Mouse (Mus musculus) megakaryocyte-erythroid progenitor cell, adult 5-6 weeks (primary cell): Measurements from ENCODE around the gene Tk2. TPM values are rescaled to one million over a fixed set of nuclear protein-coding genes. Genes with fewer than 3 reads are reported as not detected.
A peak's percentile ranks its signal among the peaks of the same experiment; 100 is the strongest.

Experiments used
- ATAC-seq: replicated peaks from 2 replicates; pipeline ENCODE4 v1.8.0; 2016; ENCODE audit warnings: mild to moderate bottlenecking, inconsistent platforms; ENCODE audit not compliant: severe bottlenecking, poor library complexity, low FRiP score, low TSS enrichment
- total RNA-seq, 2 experiments: library from RNA; stranded (forward) in 1 of 2; stranded (reverse) in 1 of 2; fragments of 200-1000, 215-1000 nt in 1 of 2; fragments of >200 nt in 1 of 2; fragmentation: Nextera tagmentation in 1 of 2; gene quantifications; 2 replicates each; pipeline ENCODE4 v1.2.3; 2014 to 2017

The Tk2 gene
- total RNA-seq, 2 experiments from 2014 or later, result 12.4 to 30.7 TPM

DNA sequence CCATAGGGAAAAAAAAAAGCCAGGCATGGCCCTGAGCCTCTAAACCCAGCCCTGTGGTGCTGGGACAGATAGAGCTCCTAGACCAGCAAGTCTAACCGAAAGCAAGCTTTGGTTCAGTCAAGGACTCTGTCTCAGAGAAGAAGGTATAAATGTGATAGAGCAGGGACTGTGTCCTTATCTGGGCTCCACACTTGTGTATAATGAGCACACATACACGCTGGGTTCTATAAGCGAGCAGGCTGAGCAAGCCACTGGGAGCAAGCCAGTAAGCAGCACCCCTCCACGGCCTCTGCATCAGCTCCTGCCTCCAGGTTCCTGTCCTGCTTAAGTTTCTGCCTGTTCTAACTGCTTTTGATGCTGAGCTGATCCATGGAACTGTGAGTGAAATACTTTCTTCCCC is 16.3 kb downstream of the Tk2 start:
- peak; percentile 36; the same call in 1 of the 2 replicates for ATAC-seq

DNA sequence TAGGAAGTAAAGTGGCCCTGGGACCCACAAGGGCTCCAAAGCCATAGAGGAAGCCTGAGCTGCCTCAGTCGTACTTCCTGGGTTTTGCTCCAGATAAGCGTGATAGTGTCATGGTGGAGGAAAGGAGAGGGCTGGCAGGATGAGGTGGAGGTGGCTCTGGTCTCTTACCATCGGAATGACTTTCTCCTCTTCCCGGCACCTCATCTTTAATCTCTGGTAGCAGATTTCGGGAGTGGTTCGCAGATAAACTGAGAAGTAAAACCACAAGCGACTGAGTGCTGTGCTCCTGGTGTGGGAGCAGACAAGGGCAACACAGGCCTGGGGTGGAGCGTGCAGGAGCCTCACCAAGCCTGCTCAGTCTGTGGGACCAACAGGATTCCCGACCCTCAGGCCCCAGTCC is 18.0 kb downstream of the Tk2 start:
- peak; percentile 81 for ATAC-seq

DNA sequence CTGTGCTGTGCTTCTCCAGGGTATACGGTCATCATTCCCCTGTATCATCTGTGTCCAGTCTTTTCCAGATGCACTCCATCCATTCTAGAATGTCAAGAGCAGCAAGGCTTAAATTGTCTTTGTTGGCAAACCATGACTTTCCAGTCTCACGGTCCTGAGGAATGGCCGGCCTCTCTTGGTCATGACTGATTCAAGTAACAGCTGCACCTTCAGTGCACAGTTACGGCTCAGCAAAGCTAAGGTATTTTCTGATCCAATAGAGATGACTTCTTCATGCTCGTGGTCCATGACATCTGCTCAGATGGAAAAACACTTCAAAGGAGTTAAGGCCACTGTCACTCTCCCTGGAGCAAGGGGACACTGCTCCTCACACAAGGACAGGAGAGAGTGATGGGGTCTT is 21.3 kb downstream of the Tk2 start:
- no peak for ATAC-seq

DNA sequence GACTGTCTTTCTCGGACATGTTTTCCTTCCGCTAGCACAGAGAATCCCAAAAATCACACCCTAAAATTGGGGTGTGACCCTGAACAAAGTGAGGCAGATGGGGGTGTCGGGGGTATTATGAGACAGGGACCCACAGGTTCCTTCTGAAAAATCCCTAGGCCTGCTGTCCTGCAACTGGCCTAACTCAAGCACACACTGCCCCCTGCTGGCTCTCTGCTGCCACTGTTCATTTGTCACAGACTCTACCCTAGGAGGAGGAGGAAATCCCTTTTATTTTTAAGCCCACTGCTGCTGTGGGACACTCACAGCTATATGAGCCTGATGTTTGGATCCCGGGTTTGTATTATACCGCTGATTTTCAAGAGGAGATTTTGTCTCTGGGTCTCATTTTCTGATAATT is 28.6 kb downstream of the Tk2 start:
- peak; percentile 74 for ATAC-seq

DNA sequence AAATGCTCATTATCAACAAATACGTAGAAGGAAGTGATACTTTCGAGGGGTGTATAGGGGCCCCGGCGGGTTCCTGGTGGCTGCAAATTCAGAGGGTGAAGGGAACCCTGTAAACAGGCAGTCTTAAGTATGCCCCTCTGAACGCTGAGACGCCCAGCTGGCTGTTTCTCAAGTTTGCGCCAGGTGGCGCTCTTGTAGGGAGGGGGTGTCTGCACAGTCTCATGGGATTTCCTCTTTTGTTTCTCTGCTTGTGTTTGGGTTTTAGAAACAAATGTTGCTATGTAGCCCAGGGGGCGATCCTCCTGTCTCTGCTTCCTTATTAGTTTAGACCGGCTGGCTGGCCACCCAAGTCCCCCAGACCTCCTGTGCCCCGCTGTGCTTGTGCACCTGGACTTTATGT is 29.3 kb downstream of the Tk2 start:
- ATAC-seq, result peak; percentile 87

DNA sequence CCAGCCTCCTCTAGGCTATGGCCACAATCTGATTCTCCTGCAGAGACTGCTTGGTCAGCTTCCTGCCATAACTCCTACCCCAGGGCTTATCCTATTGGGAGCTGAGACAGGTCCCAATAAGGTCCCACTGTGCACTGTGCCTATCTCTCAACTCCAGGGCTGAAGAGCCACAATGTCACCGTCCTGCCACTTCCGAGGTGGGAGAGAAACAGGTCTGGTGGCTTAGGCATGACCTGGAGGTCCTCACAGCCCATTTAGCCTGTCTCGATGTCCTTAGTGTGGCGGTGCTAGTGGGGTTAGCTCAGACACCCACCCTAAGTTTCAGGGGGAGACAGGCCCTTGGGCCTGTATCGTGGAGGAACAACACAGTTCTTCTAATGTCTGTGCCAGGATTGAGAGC is 30.8 kb downstream of the Tk2 start:
- no peak for ATAC-seq

DNA sequence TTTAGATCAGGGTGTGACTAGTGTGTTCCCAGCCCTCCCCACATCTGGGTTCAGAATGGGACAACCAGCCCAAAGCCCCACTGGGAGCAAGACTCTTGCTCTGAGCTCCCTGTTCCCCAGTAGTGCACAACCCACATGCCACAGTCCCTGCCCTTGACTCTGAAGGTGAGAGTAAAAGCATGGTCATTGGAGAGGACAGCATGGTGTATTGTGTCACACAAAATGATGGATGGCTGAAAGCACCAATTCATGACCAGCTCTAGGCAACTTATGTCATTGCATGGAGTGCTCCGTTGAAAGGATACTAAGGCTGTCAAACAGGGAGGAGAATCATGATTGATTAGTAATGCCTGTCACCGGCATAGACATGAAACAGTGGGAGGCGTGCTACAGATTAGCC is 43.1 kb downstream of the Tk2 start:
- ATAC-seq, result no peak

DNA sequence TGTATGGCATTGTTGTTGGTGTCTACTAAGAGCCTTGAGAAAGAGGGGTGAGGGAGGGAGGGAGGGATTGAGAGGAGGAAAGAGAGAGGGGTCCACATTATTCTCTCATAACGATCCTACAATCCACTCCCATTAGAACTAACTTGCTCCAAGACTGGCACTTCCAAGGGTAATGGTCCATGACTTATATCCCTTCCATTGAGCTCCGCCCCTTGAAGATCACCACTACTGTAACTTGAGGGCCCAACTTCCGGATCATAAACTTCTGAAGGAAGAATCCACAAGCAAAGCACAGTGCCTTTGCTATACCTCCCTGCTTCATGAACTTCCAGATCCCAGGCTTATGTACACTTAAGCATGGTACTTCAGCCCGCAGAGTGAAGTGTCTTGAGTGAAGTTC is 46.0 kb downstream of the Tk2 start:
- ATAC-seq, result no peak

DNA sequence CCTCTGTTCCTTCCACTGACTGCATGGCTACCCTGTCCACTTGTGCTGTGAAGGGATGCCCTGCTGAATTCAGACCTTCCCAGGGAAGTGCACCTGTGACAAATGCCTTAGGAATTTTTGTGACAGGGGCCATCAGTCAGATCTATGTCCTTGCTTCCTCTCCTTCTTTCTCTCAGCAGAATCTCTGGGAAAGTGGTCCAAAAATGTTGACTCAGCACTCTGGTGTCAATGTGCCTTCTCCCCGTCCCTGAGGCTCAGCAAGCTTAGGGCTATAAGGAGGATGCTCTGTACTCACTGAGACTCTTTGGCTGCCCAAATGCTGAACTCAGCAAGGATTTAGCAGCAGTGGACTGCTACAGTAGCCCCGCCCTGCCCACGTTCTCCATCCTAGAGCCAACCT is 46.7 kb downstream of the Tk2 start:
- ATAC-seq, result no peak

DNA sequence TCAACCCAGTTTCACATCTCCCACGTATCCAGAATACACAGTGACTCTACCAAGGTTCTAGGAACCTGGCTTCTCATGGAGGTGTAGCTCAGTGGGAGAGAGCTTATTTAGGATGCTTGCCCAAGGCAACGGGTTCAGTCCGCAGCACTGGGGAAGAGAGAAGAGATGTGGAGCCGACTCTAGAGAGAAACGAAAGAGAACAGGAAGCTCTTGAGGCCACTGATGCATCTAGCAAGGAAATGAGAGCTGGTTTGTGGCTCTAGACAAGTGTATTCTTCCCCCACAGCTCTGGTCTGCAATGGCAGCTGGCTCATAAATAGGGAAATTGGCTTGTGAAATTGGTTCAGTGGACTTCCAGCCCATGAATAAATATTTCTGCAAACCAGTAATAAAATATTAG is 48.6 kb downstream of the Tk2 start:
- no peak for ATAC-seq

DNA sequence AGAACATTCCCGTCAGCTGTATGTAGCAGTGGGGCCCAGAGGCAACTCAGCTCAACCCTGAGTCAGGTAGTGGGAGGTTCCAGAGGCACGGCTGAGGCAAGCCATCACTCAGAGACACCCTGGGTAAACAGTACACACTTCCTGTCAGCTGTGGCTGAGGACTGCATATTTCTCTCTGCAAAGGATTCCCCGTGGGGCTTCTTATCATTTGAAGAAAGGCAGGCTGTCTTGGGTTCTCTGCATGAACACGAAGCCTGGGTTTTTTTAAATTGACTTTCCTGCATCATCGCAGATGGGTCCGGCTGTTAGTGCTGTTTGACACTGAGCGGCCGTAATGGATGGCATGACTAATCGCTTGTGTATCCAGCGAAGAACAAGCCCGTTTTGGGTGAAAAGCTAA is 56.9 kb downstream of the Tk2 start:
- ATAC-seq, result no peak

DNA sequence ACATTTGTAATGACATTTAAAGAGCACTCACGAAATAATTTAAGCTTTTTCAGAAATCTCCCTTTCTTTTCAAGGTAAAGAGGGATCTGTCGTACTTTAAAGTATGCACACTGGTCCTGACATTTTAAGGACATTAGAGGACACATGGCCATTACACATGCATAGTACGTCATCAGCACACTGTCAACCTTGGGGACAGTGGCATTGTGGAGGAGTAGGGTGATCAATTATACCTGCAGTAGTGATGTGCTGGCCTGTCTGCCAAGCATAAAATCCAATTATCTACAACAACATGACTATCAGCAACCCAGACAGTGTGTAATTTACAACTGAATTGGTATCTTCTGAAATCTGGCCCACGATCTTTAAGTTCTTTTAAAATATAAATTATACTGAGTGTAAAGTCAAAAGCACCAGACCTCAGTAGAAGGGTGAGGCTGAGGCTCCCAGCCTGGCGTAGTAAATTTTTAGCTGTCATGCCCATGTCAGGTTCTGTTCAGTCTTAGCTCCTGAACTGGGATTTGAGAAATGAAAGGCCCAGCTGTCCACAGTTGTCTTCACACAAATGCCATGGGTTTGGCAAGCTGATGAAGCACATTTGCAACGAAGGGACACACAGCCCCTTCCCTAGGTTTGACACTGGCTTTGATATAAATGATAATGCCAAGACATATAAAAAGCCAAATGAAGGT is 57.4 kb downstream of the Tk2 start:
- no peak for ATAC-seq

DNA sequence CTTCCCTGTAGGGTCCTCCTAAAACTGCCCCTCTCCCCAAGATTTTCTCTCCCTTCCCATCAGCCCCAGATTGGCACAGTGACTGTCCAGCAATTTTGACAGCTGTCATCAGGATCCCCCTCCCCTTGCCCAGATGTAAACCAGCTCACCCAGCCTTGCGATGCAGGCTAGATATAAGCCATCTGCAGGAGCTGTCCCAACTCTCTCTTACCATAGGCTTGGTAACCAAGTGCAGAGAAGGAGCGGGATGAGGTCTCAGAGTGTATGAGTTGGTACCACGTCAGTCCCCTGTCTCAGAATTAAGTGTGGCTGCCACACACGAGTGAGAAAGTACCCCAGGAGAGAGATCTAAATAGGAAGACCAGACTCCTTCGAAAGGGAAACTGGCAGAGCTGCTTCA is 59.9 kb downstream of the Tk2 start:
- no peak for ATAC-seq

DNA sequence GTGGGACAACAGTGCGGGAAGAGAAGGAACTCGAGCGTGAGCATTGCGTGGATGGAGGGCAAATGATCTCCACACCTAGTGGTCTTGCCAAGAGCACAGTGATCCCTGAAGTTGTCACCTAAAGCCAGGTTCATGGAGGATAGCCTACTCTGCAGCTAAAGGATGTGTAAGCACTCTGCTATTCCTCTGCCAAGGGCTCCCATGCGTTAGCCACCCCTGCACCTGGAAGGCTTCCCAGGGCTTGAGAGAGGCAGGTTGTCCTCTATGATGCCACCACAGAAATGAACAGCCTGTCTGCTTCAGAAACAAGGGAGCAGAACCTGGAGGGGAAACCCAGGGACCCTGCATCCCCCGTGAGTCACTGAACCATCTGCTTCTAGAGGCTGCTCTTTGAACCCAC is 60.7 kb downstream of the Tk2 start:
- no peak for ATAC-seq

DNA sequence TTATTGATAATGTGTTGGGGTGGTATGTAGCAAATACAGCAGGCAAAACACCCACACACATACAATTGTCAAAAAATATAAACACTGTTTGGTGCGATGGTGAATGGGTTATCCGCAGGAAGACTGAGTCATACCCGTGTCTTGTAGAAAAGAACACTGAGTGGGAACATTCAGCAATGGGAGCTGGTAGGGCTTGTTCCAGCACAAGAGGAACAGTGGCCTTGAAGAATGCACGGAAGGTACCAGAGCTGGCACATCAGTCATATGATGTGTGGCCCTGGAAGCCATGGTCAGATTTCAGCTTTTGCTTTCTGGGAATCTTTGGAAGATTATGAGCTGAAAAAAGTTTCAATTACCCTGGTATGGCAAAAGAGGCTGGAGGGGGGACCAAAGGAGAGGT is 61.5 kb downstream of the Tk2 start:
- ATAC-seq, result no peak

DNA sequence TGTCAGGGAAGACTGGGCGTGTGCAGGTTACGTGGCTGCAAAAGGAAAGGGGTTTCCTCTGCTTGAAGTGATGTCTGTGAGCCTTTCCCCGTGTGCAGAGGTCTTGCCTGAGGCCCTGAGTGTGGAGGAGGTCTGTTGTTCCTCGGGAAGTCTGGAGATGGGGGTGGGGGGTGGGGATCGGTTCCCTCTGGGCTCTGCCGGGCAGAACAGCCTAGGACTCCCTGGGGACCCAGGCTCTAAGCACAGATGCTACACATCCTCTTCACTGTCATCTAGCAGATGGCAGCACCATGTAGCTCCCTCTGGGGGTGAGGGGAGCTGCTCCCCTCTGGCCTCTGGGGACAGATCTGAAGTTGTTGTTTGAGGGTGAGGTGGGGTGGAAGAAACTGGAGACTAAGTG is 63.5 kb downstream of the Tk2 start:
- ATAC-seq, result no peak

DNA sequence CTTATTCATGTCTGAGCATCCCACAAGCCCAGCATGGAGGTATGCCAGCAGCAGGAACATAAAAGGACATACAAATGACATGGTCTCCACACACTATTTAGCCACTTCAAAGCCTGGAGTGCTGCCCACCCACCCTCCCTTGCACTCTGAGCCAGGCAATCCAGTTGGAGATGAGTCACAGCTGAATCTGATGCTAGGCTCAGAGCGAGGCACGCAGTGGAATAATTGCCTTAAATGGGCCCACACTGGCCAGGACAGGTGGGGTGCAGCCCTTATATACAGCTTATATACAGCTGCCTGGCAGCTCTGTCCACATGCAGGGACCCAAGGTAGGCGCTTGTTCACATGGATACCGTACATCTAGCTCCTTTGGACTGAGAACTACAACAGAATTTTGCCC is 71.3 kb downstream of the Tk2 start:
- no peak for ATAC-seq

Other genes with a start within 250 kb of the Tk2 start
- gene Cdh5, start 146.9 kb downstream of the Tk2 start, total RNA-seq (2014; fragmentation: Nextera tagmentation), result not detected in 2 replicates
- not detected in 2 replicates for gene Cdh5, start 146.9 kb downstream of the Tk2 start, total RNA-seq (2017)
- gene Bean1, start 78.1 kb downstream of the Tk2 start, total RNA-seq (2014; fragmentation: Nextera tagmentation), result not detected in 2 replicates
- not detected in 2 replicates for gene Bean1, start 78.1 kb downstream of the Tk2 start, total RNA-seq (2017)
- 37.3 and 45.8 TPM in 2 replicates for gene Cklf, start 2.3 kb upstream of the Tk2 start, total RNA-seq (2014; fragmentation: Nextera tagmentation)
- gene Cklf, start 2.3 kb upstream of the Tk2 start, total RNA-seq (2017), result 7.6 and 14.6 TPM in 2 replicates
- gene Cmtm2a, start 44.6 kb upstream of the Tk2 start, total RNA-seq (2014; fragmentation: Nextera tagmentation), result not detected in 2 replicates
- not detected in 2 replicates for gene Cmtm2a, start 44.6 kb upstream of the Tk2 start, total RNA-seq (2017)
- not detected in 2 replicates for gene Gm45711, start 61.5 kb upstream of the Tk2 start, total RNA-seq (2014; fragmentation: Nextera tagmentation)
- gene Gm45711, start 61.5 kb upstream of the Tk2 start, total RNA-seq (2017), result not detected in 2 replicates
- gene Cmtm1, start 61.6 kb upstream of the Tk2 start, total RNA-seq (2014; fragmentation: Nextera tagmentation), result not detected in 2 replicates
- not detected in 2 replicates for gene Cmtm1, start 61.6 kb upstream of the Tk2 start, total RNA-seq (2017)
- not detected in 2 replicates for gene Gm11020, start 73.0 kb upstream of the Tk2 start, total RNA-seq (2014; fragmentation: Nextera tagmentation)
- gene Gm11020, start 73.0 kb upstream of the Tk2 start, total RNA-seq (2017), result not detected in 2 replicates
- gene Cmtm2b, start 73.7 kb upstream of the Tk2 start, total RNA-seq (2014; fragmentation: Nextera tagmentation), result not detected in 2 replicates
- not detected in 2 replicates for gene Cmtm2b, start 73.7 kb upstream of the Tk2 start, total RNA-seq (2017)
- 4.9 and 5.8 TPM in 2 replicates for gene Cmtm3, start 90.9 kb upstream of the Tk2 start, total RNA-seq (2014; fragmentation: Nextera tagmentation)
- 1.4 and 7.3 TPM in 2 replicates for gene Cmtm3, start 90.9 kb upstream of the Tk2 start, total RNA-seq (2017)
- 0.32 and 1.2 TPM in 2 replicates for gene Cmtm4, start 147.2 kb upstream of the Tk2 start, total RNA-seq (2014; fragmentation: Nextera tagmentation)
- gene Cmtm4, start 147.2 kb upstream of the Tk2 start, total RNA-seq (2017), result 1.1 and 1.7 TPM in 2 replicates
- 25.5 and 35.1 TPM in 2 replicates for gene Dync1li2, start 194.5 kb upstream of the Tk2 start, total RNA-seq (2014; fragmentation: Nextera tagmentation)
- gene Dync1li2, start 194.5 kb upstream of the Tk2 start, total RNA-seq (2017), result 53.1 and 61.4 TPM in 2 replicates